Mouse (Mus musculus): ENCODE results near the gene Serpinb2. TPM values are rescaled to one million over a fixed set of nuclear protein-coding genes. Genes with fewer than 3 reads are reported as not detected.

Gene Serpinb2
- 0.31 and 0.41 TPM in 2 replicates for polyA plus RNA-seq (2016; fragmentation: Nextera tagmentation; extraction: Ambion mirVana)

DNA sequence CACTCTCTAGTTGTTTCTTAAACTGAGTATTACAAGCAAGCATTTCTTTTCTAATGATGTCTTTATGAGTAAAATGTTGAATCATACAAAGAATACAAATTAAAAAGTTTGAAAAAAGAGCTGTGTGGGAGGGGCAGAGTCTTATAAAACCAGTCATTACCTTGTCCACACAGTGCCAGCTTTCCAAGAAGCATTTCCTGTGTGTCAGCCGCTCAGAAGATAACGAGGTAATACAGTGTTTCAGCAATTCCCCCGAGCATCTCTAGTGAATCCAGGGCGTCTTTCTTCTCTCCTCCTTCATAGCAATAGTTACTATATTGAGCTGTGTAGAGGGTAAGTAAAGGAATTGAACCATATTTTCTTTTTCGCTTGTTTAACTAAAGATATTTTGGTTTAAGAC is at the start of gene Serpinb2:
Gene Serpinb2, plus strand, starts transcription at position 172 of the 400 bp plus-strand sequence.
- Histone ChIP-seq H3K9ac (no peak within 1 kb of the TSS), H3K27ac (no peak within 1 kb of the TSS), H3K4me3 (no peak within 1 kb of the TSS), H3K36me3 (no peaks in the 10 kb centered on the region), H3K4me1 (no peaks in the 10 kb centered on the region), H3K27me3 (no peaks in the 10 kb centered on the region), H3K9me3 (no peaks in the 10 kb centered on the region), H3K4me2 (replicated peaks) (no peak within 1 kb of the TSS)
- WGBS = 55% methylated on average over 5 of the region's 5 CpGs
- no peak for ATAC-seq (ENCODE audit: insufficient number of reproducible peaks, insufficient read depth, low FRiP score, low TSS enrichment)

DNA sequence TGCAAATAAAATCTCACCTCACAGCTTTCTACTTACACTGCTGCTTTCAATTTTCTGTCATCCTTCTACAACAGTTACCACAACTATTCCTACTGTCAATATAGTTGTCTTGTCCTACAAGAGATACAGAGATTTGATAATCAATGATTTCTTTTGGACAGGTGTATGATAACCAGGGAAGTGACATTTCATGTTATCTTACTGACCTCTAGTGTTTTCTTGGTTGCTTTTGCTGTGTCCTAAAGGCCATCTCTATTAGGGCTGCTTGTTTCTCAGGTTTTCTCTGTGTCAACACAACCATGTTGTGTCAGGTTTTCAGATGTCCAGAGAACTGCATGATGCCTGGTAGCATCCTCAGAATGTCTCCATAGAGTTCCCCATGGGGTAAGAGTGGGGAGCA is 31.3 kb upstream of the Serpinb2 start:
- Histone ChIP-seq H3K4me1 (no peaks in the 10 kb centered on the region), H3K27me3 (no peaks in the 10 kb centered on the region), H3K4me2 (replicated peaks) (no peak overlapping the region), H3K36me3 (no peaks in the 10 kb centered on the region), H3K4me3 (no peak overlapping the region), H3K27ac (no peak overlapping the region), H3K9ac (no peak overlapping the region), H3K9me3 (no peaks in the 10 kb centered on the region)
- ATAC-seq (ENCODE audit: insufficient number of reproducible peaks, insufficient read depth, low FRiP score, low TSS enrichment) = no peak

GRCm38 (mm10) chr1:107481452-107481851 is 29.8 kb upstream of the Serpinb2 start:
- no peak overlapping the region for H3K9ac ChIP-seq
- no peak overlapping the region for H3K4me3 ChIP-seq
- no peaks in the 10 kb centered on the region for H3K4me1 ChIP-seq
- H3K36me3 ChIP-seq = no peaks in the 10 kb centered on the region
- WGBS = 26% methylated on average over 11 of the region's 11 CpGs
- H3K27ac ChIP-seq = no peak overlapping the region
- ATAC-seq (ENCODE audit: insufficient number of reproducible peaks, insufficient read depth, low FRiP score, low TSS enrichment) = 0 out of 2 replicates have a peak, but pooled peaks have one; percentile 15
- H3K27me3 ChIP-seq = no peaks in the 10 kb centered on the region
- H3K9me3 ChIP-seq = no peaks in the 10 kb centered on the region
- H3K4me2 ChIP-seq (replicated peaks) = peak overlapping the region; percentile 35

- WGBS = 42% methylated on average over 8 of the region's 8 CpGs
- H3K4me2 ChIP-seq (replicated peaks) = no peak overlapping the region
- H3K9ac ChIP-seq = no peak overlapping the region
- H3K27me3 ChIP-seq = no peaks in the 10 kb centered on the region
- no peaks in the 10 kb centered on the region for H3K36me3 ChIP-seq
- H3K4me3 ChIP-seq = no peak overlapping the region
- ATAC-seq (ENCODE audit: insufficient number of reproducible peaks, insufficient read depth, low FRiP score, low TSS enrichment) = no peak
- no peaks in the 10 kb centered on the region for H3K9me3 ChIP-seq
- H3K4me1 ChIP-seq = no peaks in the 10 kb centered on the region
- H3K27ac ChIP-seq = no peak overlapping the region
Observed at GRCm38 (mm10) chr1:107489577-107489976, 21.6 kb upstream of the Serpinb2 start.

DNA sequence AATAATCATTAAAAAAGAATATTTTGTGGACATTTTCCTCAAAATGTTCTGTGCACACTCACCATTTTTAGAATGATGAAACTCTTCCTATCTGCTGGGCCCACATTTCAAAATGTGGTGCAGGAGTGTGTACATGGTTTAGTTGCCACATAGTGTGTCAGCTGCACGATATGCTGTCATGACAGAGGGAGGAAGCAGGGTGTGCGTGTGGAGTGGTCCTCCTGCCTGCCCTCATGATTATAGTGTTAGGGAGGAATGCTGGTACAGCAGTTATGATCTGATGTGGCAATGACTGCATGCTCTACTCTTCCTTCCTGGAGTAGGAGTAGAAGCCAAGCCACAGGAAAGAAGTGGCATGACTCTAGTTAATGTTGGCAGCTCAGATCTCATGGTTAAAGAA is 14.4 kb upstream of the Serpinb2 start:
- H3K4me2 ChIP-seq (replicated peaks) = no peak overlapping the region

DNA sequence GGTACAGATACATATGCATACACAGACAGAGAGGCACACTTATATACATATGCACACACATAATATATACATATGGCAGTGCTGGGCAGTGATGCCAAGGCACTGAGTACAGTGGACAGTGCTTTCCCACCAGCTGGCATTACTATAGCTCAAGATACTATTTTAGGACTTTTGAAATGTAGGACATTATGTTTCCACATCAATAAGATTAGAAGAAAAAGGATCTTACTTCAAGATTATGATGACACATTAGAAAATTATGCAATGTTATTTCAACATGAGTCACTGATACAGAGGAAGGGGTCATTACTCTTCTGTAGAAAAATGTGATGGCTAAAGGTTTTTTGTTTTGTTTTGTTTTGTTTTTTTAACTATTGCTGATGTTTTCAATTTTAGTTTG is 9.2 kb upstream of the Serpinb2 start:
- no peak overlapping the region for H3K4me3 ChIP-seq
- no peaks in the 10 kb centered on the region for H3K27me3 ChIP-seq
- no peak for ATAC-seq (ENCODE audit: insufficient number of reproducible peaks, insufficient read depth, low FRiP score, low TSS enrichment)
- H3K9ac ChIP-seq = no peak overlapping the region
- H3K36me3 ChIP-seq = no peaks in the 10 kb centered on the region
- no peak overlapping the region for H3K27ac ChIP-seq
- H3K4me1 ChIP-seq = no peaks in the 10 kb centered on the region
- no peaks in the 10 kb centered on the region for H3K9me3 ChIP-seq
- H3K4me2 ChIP-seq (replicated peaks) = no peak overlapping the region

More for the DNA sequence above, 14.4 kb upstream of the Serpinb2 start:
- Histone ChIP-seq H3K27ac (no peak overlapping the region), H3K9me3 (no peaks in the 10 kb centered on the region), H3K36me3 (no peaks in the 10 kb centered on the region), H3K27me3 (no peaks in the 10 kb centered on the region), H3K4me3 (no peak overlapping the region), H3K9ac (no peak overlapping the region), H3K4me1 (no peaks in the 10 kb centered on the region)
- ATAC-seq (ENCODE audit: insufficient number of reproducible peaks, insufficient read depth, low FRiP score, low TSS enrichment) = no peak
- WGBS = 73% methylated on average over 2 of the region's 2 CpGs

DNA sequence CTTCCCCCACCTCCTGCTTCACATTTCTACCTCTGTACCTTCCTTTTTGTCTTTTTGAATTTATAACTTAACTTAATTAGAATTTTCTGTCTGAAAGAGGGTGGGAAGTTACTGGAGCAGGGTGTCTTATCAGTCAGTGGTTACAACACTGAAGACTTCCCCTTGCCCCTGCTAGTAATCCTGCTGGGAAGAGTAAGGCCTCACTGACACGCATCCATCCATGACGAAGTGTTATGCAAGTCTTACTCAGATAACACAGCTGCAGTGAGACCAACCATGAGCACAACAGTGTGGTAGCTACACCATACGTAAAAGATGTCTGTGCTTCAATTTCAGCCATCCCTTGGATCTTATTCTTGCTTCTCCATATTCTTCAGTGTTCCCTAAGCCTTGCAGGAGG is 7.9 kb upstream of the Serpinb2 start:
- Histone ChIP-seq H3K9ac (no peak overlapping the region), H3K27ac (no peak overlapping the region), H3K27me3 (no peaks in the 10 kb centered on the region), H3K4me3 (no peak overlapping the region), H3K4me2 (replicated peaks) (no peak overlapping the region), H3K36me3 (no peaks in the 10 kb centered on the region), H3K4me1 (no peaks in the 10 kb centered on the region), H3K9me3 (no peaks in the 10 kb centered on the region)
- 86% methylated on average over 3 of the region's 3 CpGs for WGBS
- no peak for ATAC-seq (ENCODE audit: insufficient number of reproducible peaks, insufficient read depth, low FRiP score, low TSS enrichment)

DNA sequence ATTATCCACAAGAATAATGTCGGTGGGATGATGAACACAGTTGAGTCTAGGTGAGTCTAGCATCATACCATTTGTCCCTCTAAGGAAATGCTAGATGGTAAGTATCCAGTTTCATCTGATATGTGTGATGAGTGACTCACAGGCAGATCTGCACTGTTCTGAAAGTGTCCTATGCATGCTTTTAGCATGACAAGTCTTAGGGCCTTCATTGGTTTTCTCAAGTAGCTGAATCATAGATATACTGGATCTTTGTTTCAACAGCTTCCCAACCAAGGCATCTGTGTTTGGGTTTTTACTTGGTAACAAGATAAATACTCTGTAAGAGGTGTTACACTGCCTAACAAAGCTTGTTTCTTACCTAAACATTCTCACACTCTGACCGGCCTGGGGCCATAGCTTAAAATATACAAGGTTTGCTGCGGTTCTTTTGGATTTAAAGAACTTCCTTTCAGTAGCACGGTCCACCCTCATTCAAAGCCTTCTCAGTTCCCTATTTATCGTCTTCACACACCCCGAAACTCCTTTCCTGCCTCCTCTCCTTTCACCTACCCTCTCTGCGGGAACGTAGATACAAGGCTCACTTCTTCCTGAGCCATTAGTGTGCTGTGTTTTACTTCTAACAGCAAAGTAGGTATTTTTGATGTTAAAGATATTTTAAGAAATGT is 5.2 kb upstream of the Serpinb2 start:
- Histone ChIP-seq H3K9me3 (no peaks in the 10 kb centered on the region), H3K9ac (no peak overlapping the region), H3K4me2 (replicated peaks) (no peak overlapping the region), H3K27ac (no peak overlapping the region), H3K27me3 (no peaks in the 10 kb centered on the region), H3K4me1 (no peaks in the 10 kb centered on the region), H3K4me3 (no peak overlapping the region), H3K36me3 (no peaks in the 10 kb centered on the region)
- no peak for ATAC-seq (ENCODE audit: insufficient number of reproducible peaks, insufficient read depth, low FRiP score, low TSS enrichment)
- WGBS = 65% methylated on average over 8 of the region's 8 CpGs

DNA sequence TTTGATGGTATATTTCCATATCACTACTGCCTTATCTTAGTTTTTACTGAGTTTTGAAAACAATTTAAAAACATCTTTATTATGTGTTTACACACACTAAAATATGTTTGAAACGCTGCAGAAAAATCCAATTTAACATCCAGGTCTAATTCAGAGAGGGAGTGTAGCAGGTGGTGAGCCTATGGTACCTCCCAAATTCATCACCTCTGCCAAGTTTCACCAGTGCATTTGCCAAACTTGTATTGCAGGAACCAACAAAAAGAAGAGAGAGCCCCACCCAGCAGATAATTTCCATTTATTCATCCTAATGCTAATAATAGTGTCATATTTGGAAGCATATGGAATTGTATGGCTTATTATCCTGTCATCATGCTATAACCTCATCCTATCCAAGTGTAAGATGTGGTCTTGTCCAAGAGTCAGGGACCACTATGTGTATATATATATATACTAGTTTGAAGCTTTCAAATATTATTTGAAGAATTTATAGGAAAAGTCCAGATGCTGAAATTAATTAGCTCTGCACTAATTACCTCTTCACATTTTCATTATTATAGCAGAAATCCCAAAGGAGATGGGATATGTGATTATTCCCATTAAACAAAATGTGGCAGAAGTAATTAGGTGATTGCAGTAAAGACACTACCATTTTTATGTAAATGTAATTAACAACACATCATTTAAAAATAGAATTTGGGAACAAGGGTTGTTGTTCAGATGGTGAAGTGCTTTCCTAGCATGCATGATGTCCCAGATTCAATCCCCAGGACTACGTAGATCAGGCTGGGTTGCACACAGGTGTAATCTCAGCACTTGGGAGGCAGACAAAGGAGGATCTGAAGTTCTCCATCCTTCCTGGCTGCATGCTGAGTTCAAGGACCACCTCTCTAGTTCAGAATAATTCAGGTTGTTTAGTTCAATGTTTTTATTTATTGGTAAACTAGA is 1.2 kb downstream of the Serpinb2 start:
- no peaks in the 10 kb centered on the region for H3K36me3 ChIP-seq
- no peaks in the 10 kb centered on the region for H3K27me3 ChIP-seq
- no peaks in the 10 kb centered on the region for H3K9me3 ChIP-seq
- H3K9ac ChIP-seq = no peak overlapping the region
- no peak overlapping the region for H3K27ac ChIP-seq
- H3K4me2 ChIP-seq (replicated peaks) = no peak overlapping the region
- H3K4me1 ChIP-seq = no peaks in the 10 kb centered on the region
- no peak for ATAC-seq (ENCODE audit: insufficient number of reproducible peaks, insufficient read depth, low FRiP score, low TSS enrichment)
- H3K4me3 ChIP-seq = no peak overlapping the region
- WGBS = 75% methylated on average over 2 of the region's 2 CpGs

- Histone ChIP-seq H3K36me3 (no peaks in the 10 kb centered on the region), H3K4me3 (no peak overlapping the region)
Observed at GRCm38 (mm10) chr1:107513530-107513929, 2.3 kb downstream of the Serpinb2 start.

GRCm38 (mm10) chr1:107515839-107516498 is 4.7 kb downstream of the Serpinb2 start:
- H3K4me3 ChIP-seq = no peak overlapping the region
- ATAC-seq (ENCODE audit: insufficient number of reproducible peaks, insufficient read depth, low FRiP score, low TSS enrichment) = no peak
- H3K9me3 ChIP-seq = no peaks in the 10 kb centered on the region
- H3K4me1 ChIP-seq = no peaks in the 10 kb centered on the region
- H3K36me3 ChIP-seq = no peaks in the 10 kb centered on the region
- H3K27me3 ChIP-seq = no peaks in the 10 kb centered on the region
- 68% methylated on average over 2 of the region's 2 CpGs for WGBS
- H3K9ac ChIP-seq = no peak overlapping the region
- no peak overlapping the region for H3K4me2 ChIP-seq (replicated peaks)
- no peak overlapping the region for H3K27ac ChIP-seq

More at GRCm38 (mm10) chr1:107513530-107513929, 2.3 kb downstream of the Serpinb2 start:
- Histone ChIP-seq H3K4me2 (replicated peaks) (no peak overlapping the region), H3K9me3 (no peaks in the 10 kb centered on the region), H3K27me3 (no peaks in the 10 kb centered on the region), H3K27ac (no peak overlapping the region), H3K9ac (no peak overlapping the region), H3K4me1 (no peaks in the 10 kb centered on the region)
- 93% methylated on average over 1 of the region's 1 CpGs for WGBS
- ATAC-seq (ENCODE audit: insufficient number of reproducible peaks, insufficient read depth, low FRiP score, low TSS enrichment) = no peak

Measured in embryonic facial prominence, embryonic 12.5 days (tissue).